Mouse (Mus musculus) testis, adult 2 months (tissue): Measurements from ENCODE around the gene Zwilch.

Experiments
- CTCF ChIP-seq: fragments of 200-500 bp; IDR thresholded peaks from 2 replicates; pipeline ENCODE4 v1.5.1; 2012; ENCODE audit warnings: low read depth, mild to moderate bottlenecking, inconsistent platforms, low read length, moderate library complexity; ENCODE audit not compliant: control insufficient read depth, insufficient read depth, insufficient replicate concordance
- POLR2A ChIP-seq: fragments of 200-500 bp; IDR thresholded peaks from 2 replicates; pipeline ENCODE4 v1.6.1; 2012; ENCODE audit warnings: low read depth, mild to moderate bottlenecking, inconsistent platforms, low read length, moderate library complexity; ENCODE audit not compliant: control insufficient read depth

- no peak for TF ChIP-seq CTCF
- no peak for TF ChIP-seq POLR2A
These were observed 43.7 kb upstream of the Zwilch start for GRCm38 (mm10) chr9:64216641-64217040.
